Comparison of ENCODE assay signal across 18 mouse cellular contexts in genomic region chr1:170164913-170165312, GRCm38 (mm10).
"Had no signal": no experiment of that assay in that cellular context is flagged by ENCODE, and none has a peak within 500 bp of the region (broad histone marks: within the 10 kb centered on the region; RNA-seq: fewer than 3 reads in every experiment).

No protein-coding gene starts in this region.

- DNase-seq: kidney, adult 2 months; kidney, postnatal 25 days; left cerebral cortex, postnatal 4 days; liver, postnatal 0 days; lung, embryonic 14.5 days; thymus, adult 2 months; thymus, postnatal 14 days; thymus, postnatal 4 days had no signal

- ATAC-seq: lung, postnatal 0 days; midbrain, embryonic 15.5 days had no signal

- H3K9me3 ChIP-seq: limb, embryonic 12.5 days; limb, embryonic 15.5 days; megakaryocyte, embryonic 14.5 days; midbrain, embryonic 12.5 days; midbrain, embryonic 15.5 days had no signal

- H3K27me3 ChIP-seq: limb, embryonic 12.5 days; limb, embryonic 15.5 days; megakaryocyte, embryonic 14.5 days; midbrain, embryonic 12.5 days; midbrain, embryonic 15.5 days had no signal

- H3K4me1 ChIP-seq: limb, embryonic 12.5 days; limb, embryonic 15.5 days; midbrain, embryonic 12.5 days; midbrain, embryonic 15.5 days had no signal

- H3K4me2 ChIP-seq: limb, embryonic 12.5 days; limb, embryonic 15.5 days; liver, embryonic 11.5 days; lung, embryonic 14.5 days; midbrain, embryonic 12.5 days; midbrain, embryonic 15.5 days had no signal

- H3K27ac ChIP-seq: limb, embryonic 12.5 days; limb, embryonic 15.5 days; liver, embryonic 14.5 days; midbrain, embryonic 12.5 days; midbrain, embryonic 15.5 days; stomach, postnatal 0 days had no signal

- H3K4me3 ChIP-seq: limb, embryonic 12.5 days; limb, embryonic 15.5 days; megakaryocyte, embryonic 14.5 days; midbrain, embryonic 12.5 days; midbrain, embryonic 15.5 days; myocyte had no signal

- H3K9ac ChIP-seq: limb, embryonic 12.5 days; limb, embryonic 15.5 days; liver, embryonic 14.5 days; liver, postnatal 0 days; lung, embryonic 14.5 days; midbrain, embryonic 12.5 days; midbrain, embryonic 15.5 days had no signal
